ENCODE assay signal across 9 mouse cellular contexts in the genomic region with DNA sequence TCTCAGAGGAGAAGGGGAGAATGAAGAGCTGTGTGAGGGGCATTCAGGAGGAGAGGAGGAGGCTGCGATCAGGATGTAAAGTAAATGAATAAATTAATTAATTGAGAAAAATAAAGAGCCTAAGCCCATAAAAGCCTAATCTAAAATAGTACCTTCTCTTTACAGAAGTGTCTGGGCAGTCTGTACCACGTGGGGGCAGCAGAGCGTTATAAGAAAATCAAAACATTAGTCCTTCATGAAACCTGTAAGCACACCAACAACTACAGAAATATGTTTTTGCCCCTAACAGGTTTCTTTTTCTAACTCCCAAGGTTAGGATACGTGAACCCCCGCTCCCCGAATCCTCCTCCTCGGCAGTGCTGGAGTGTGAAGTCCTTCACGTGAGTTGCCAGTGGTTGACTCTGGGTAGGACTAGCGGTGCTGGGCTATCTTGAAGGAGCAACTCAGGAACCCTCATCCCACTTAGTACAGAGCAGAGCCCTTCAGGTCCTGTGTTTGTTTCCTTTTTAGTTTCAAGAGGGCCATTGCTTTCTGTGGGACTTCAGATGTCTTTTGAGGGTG. TPM values are rescaled to one million over a fixed set of nuclear protein-coding genes. Genes with fewer than 3 reads are reported as not detected.
DNase-seq lines count a peak whose midpoint lies in the region; ATAC-seq and TF ChIP-seq lines count a peak whose summit lies in the region.
"Had no signal": no experiment of that assay in that cellular context is flagged by ENCODE, and none has a peak within 500 bp of the region (broad histone marks: within the 10 kb centered on the region; RNA-seq: fewer than 3 reads in every experiment).

No protein-coding gene starts in this region.

- no peak for ATAC-seq in kidney, embryonic 16.5 days (ENCODE audit: low FRiP score, low TSS enrichment)
- no peak for ATAC-seq in heart, postnatal 0 days (ENCODE audit: insufficient read depth, low read depth)
- no peak for ATAC-seq in limb, embryonic 11.5 days (ENCODE audit: insufficient number of reproducible peaks, low FRiP score, low TSS enrichment, low read depth)

- no peak overlapping the region for H3K27ac ChIP-seq in kidney, embryonic 16.5 days (ENCODE audit: low read length)
- H3K27ac ChIP-seq in heart, postnatal 0 days (ENCODE audit: low read depth): no peak overlapping the region
- H3K27ac ChIP-seq in limb, embryonic 11.5 days (replicated peaks; ENCODE audit: low read depth, low read length): no peak overlapping the region
- H3K27ac ChIP-seq: lung, embryonic 15.5 days had no signal

- H3K4me1 ChIP-seq in kidney, embryonic 16.5 days (ENCODE audit: insufficient read depth, low read length): no peaks in the 10 kb centered on the region
- H3K4me1 ChIP-seq in heart, postnatal 0 days (ENCODE audit: control insufficient read depth, insufficient read depth): no peaks in the 10 kb centered on the region
- H3K4me1 ChIP-seq in limb, embryonic 11.5 days (ENCODE audit: control insufficient read depth, insufficient read depth, low read length): no peaks in the 10 kb centered on the region
- H3K4me1 ChIP-seq: lung, embryonic 15.5 days had no signal

- TF ChIP-seq CTCF in heart, postnatal 0 days (IDR thresholded peaks at IDR 0.05; ENCODE audit: low read depth): peak; percentile 62

- WGBS in kidney, embryonic 16.5 days: 46% methylated on average over 9 of the region's 9 CpGs
- 44% methylated on average over 9 of the region's 9 CpGs for WGBS in heart, postnatal 0 days
- 53% methylated on average over 9 of the region's 9 CpGs for WGBS in limb, embryonic 11.5 days

- no peaks in the 10 kb centered on the region for H3K36me3 ChIP-seq in kidney, embryonic 16.5 days (ENCODE audit: insufficient read depth, low read length)
- H3K36me3 ChIP-seq in heart, postnatal 0 days (replicated peaks; ENCODE audit: control insufficient read depth, insufficient read depth, low read length): no peaks in the 10 kb centered on the region
- no peaks in the 10 kb centered on the region for H3K36me3 ChIP-seq in limb, embryonic 11.5 days (ENCODE audit: control insufficient read depth, insufficient read depth, low read length)
- H3K36me3 ChIP-seq: lung, embryonic 15.5 days had no signal

- H3K9ac ChIP-seq in kidney, embryonic 16.5 days (replicated peaks; ENCODE audit: low read length): no peak overlapping the region
- H3K9ac ChIP-seq in heart, postnatal 0 days (replicated peaks; ENCODE audit: low read depth, low read length): no peak overlapping the region
- no peak overlapping the region for H3K9ac ChIP-seq in limb, embryonic 11.5 days (ENCODE audit: low read length)
- H3K9ac ChIP-seq: lung, embryonic 15.5 days had no signal

- no peaks in the 10 kb centered on the region for H3K27me3 ChIP-seq in kidney, embryonic 16.5 days (ENCODE audit: insufficient read depth, low read length)
- H3K27me3 ChIP-seq in heart, postnatal 0 days (ENCODE audit: control insufficient read depth, insufficient read depth, low read length): no peaks in the 10 kb centered on the region
- no peaks in the 10 kb centered on the region for H3K27me3 ChIP-seq in limb, embryonic 11.5 days (ENCODE audit: control insufficient read depth, insufficient read depth, low read length)
- H3K27me3 ChIP-seq: lung, embryonic 15.5 days had no signal

- no peak for TF ChIP-seq EP300 in heart, postnatal 0 days (IDR thresholded peaks at IDR 0.05; ENCODE audit: low read depth)

- H3K4me2 ChIP-seq in kidney, embryonic 16.5 days (replicated peaks; ENCODE audit: low read depth, low read length): no peak overlapping the region
- H3K4me2 ChIP-seq in heart, postnatal 0 days (ENCODE audit: low read depth, low read length): no peak overlapping the region
- H3K4me2 ChIP-seq in limb, embryonic 11.5 days (ENCODE audit: low read depth, severe bottlenecking): no peak overlapping the region
- H3K4me2 ChIP-seq: lung, embryonic 15.5 days had no signal

- peaks cover 4% of the 10 kb centered on the region; the same call in 1 of the 2 replicates for H3K9me3 ChIP-seq in kidney, embryonic 16.5 days (ENCODE audit: low read length)
- H3K9me3 ChIP-seq in heart, postnatal 0 days (replicated peaks; ENCODE audit: control insufficient read depth, low read length): 0 out of 2 replicates have a peak, but pooled peaks cover 6% of the 10 kb centered on the region
- no peaks in the 10 kb centered on the region for H3K9me3 ChIP-seq in limb, embryonic 11.5 days (ENCODE audit: control insufficient read depth, low read length)
- H3K9me3 ChIP-seq: lung, embryonic 15.5 days had no signal

- peak; percentile 51 for DNase-seq in kidney, adult 11 months
- DNase-seq in MN1 (ENCODE audit: low spot score): peak; percentile 66
- peak; percentile 58 for DNase-seq in c-Kit-positive CD71-positive TER-119-positive erythroid progenitor cells, embryonic 14.5 days (ENCODE audit: low spot score)
- peak; percentile 45 for DNase-seq in heart, postnatal 0 days (ENCODE audit: low spot score)
- DNase-seq in limb, embryonic 11.5 days (ENCODE audit: low spot score): peak; percentile 71
- DNase-seq in retina, postnatal 1 day: peak; percentile 47
- peak; percentile 72 for DNase-seq in urinary bladder, postnatal 25 days (ENCODE audit: low spot score)

- no peak overlapping the region for H3K4me3 ChIP-seq in kidney, embryonic 16.5 days (ENCODE audit: low read length)
- H3K4me3 ChIP-seq in heart, postnatal 0 days (ENCODE audit: low read depth, low read length): no peak overlapping the region
- no peak overlapping the region for H3K4me3 ChIP-seq in limb, embryonic 11.5 days (ENCODE audit: low read depth, low read length)
- H3K4me3 ChIP-seq: lung, embryonic 15.5 days had no signal

RNA-seq across cellular contexts. Expression of a gene that starts 7.1 kb away (rescaled TPM):
- polyA plus RNA-seq in kidney, embryonic 16.5 days (2015; fragmentation: Nextera tagmentation; extraction: Ambion mirVana): 79.0 and 88.8 TPM in 2 replicates
- 51.8 and 59.8 TPM in 2 replicates for total RNA-seq in heart, postnatal 0 days (2014; rRNA removed; ENCODE audit: low replicate concordance)
- polyA plus RNA-seq in heart, postnatal 0 days (2015; fragmentation: Nextera tagmentation; extraction: Ambion mirVana): 30.1 and 31.1 TPM in 2 replicates
- 117 and 119 TPM in 2 replicates for polyA plus RNA-seq in limb, embryonic 11.5 days (2014; fragmentation: Nextera tagmentation; extraction: Ambion mirVana)

RNA-seq across cellular contexts. Expression of a gene that starts 16.9 kb away (rescaled TPM):
- polyA plus RNA-seq in kidney, embryonic 16.5 days (2015; fragmentation: Nextera tagmentation; extraction: Ambion mirVana): not detected in 2 replicates
- not detected in 2 replicates for total RNA-seq in heart, postnatal 0 days (2014; rRNA removed; ENCODE audit: low replicate concordance)
- polyA plus RNA-seq in heart, postnatal 0 days (2015; fragmentation: Nextera tagmentation; extraction: Ambion mirVana): not detected in 2 replicates
- not detected in 2 replicates for polyA plus RNA-seq in limb, embryonic 11.5 days (2014; fragmentation: Nextera tagmentation; extraction: Ambion mirVana)
- polyA plus RNA-seq: lung, embryonic 15.5 days had no signal

RNA-seq across cellular contexts. Expression of a gene that starts 36.1 kb away (rescaled TPM):
- polyA plus RNA-seq in kidney, embryonic 16.5 days (2015; fragmentation: Nextera tagmentation; extraction: Ambion mirVana): 3.6 and 3.9 TPM in 2 replicates
- total RNA-seq in heart, postnatal 0 days (2014; rRNA removed; ENCODE audit: low replicate concordance): 5.2 and 12.3 TPM in 2 replicates
- 6.2 and 6.4 TPM in 2 replicates for polyA plus RNA-seq in heart, postnatal 0 days (2015; fragmentation: Nextera tagmentation; extraction: Ambion mirVana)
- 2.3 and 3.4 TPM in 2 replicates for polyA plus RNA-seq in limb, embryonic 11.5 days (2014; fragmentation: Nextera tagmentation; extraction: Ambion mirVana)

RNA-seq across cellular contexts. Expression of a gene that starts 36.5 kb away (rescaled TPM):
- 42.7 and 44.1 TPM in 2 replicates for polyA plus RNA-seq in kidney, embryonic 16.5 days (2015; fragmentation: Nextera tagmentation; extraction: Ambion mirVana)
- total RNA-seq in heart, postnatal 0 days (2014; rRNA removed; ENCODE audit: low replicate concordance): 34.4 and 40.0 TPM in 2 replicates
- polyA plus RNA-seq in heart, postnatal 0 days (2015; fragmentation: Nextera tagmentation; extraction: Ambion mirVana): 32.9 and 33.9 TPM in 2 replicates
- 33.5 and 36.1 TPM in 2 replicates for polyA plus RNA-seq in limb, embryonic 11.5 days (2014; fragmentation: Nextera tagmentation; extraction: Ambion mirVana)

RNA-seq across cellular contexts. Expression of a gene that starts 46.3 kb away (rescaled TPM):
- 98.2 and 101 TPM in 2 replicates for polyA plus RNA-seq in kidney, embryonic 16.5 days (2015; fragmentation: Nextera tagmentation; extraction: Ambion mirVana)
- 210 and 238 TPM in 2 replicates for total RNA-seq in heart, postnatal 0 days (2014; rRNA removed; ENCODE audit: low replicate concordance)
- 123 and 124 TPM in 2 replicates for polyA plus RNA-seq in heart, postnatal 0 days (2015; fragmentation: Nextera tagmentation; extraction: Ambion mirVana)
- 91.9 and 93.2 TPM in 2 replicates for polyA plus RNA-seq in limb, embryonic 11.5 days (2014; fragmentation: Nextera tagmentation; extraction: Ambion mirVana)
